Mouse (Mus musculus): ENCODE data around the gene Ablim1. TPM values are rescaled to one million over a fixed set of nuclear protein-coding genes. Genes with fewer than 3 reads are reported as not detected.

The Ablim1 gene
- polyA plus RNA-seq, 1 experiment from 2014 or later = 29.2 TPM

GRCm38 (mm10) chr19:57157731-57158343 is 156.9 kb downstream of the Ablim1 start:
- Histone ChIP-seq H3K4me2 (ENCODE audit: low read depth, low read length) (no peak overlapping the region), H3K4me1 (ENCODE audit: control insufficient read depth, insufficient read depth, low read length) (no peaks in the 10 kb centered on the region), H3K9ac (ENCODE audit: low read depth, low read length) (no peak overlapping the region), H3K4me3 (ENCODE audit: low read length) (no peak overlapping the region), H3K27ac (ENCODE audit: low read length) (no peak overlapping the region), H3K27me3 (replicated peaks; ENCODE audit: control insufficient read depth, insufficient read depth, low read length) (no peaks in the 10 kb centered on the region), H3K36me3 (ENCODE audit: control insufficient read depth, insufficient read depth, low read length) (no peaks in the 10 kb centered on the region), H3K9me3 (ENCODE audit: control insufficient read depth, low read length) (no peaks in the 10 kb centered on the region)
- WGBS = 71% methylated on average over 20 of the region's 20 CpGs
- no peak for ATAC-seq

GRCm38 (mm10) chr19:57155121-57155884 is 159.4 kb downstream of the Ablim1 start:
- Histone ChIP-seq H3K27ac (ENCODE audit: low read length) (no peak overlapping the region), H3K4me2 (ENCODE audit: low read depth, low read length) (no peak overlapping the region), H3K4me1 (ENCODE audit: control insufficient read depth, insufficient read depth, low read length) (no peaks in the 10 kb centered on the region), H3K36me3 (ENCODE audit: control insufficient read depth, insufficient read depth, low read length) (no peaks in the 10 kb centered on the region), H3K9me3 (ENCODE audit: control insufficient read depth, low read length) (no peaks in the 10 kb centered on the region), H3K9ac (ENCODE audit: low read depth, low read length) (no peak overlapping the region), H3K4me3 (ENCODE audit: low read length) (no peak overlapping the region), H3K27me3 (replicated peaks; ENCODE audit: control insufficient read depth, insufficient read depth, low read length) (no peaks in the 10 kb centered on the region)
- WGBS = 83% methylated on average over 14 of the region's 14 CpGs
- no peak for ATAC-seq

GRCm38 (mm10) chr19:57152357-57152756 is 162.4 kb downstream of the Ablim1 start:
- Histone ChIP-seq H3K4me2 (ENCODE audit: low read depth, low read length) (no peak overlapping the region), H3K4me3 (ENCODE audit: low read length) (no peak overlapping the region), H3K9me3 (ENCODE audit: control insufficient read depth, low read length) (no peaks in the 10 kb centered on the region), H3K36me3 (ENCODE audit: control insufficient read depth, insufficient read depth, low read length) (no peaks in the 10 kb centered on the region), H3K27me3 (replicated peaks; ENCODE audit: control insufficient read depth, insufficient read depth, low read length) (no peaks in the 10 kb centered on the region), H3K4me1 (ENCODE audit: control insufficient read depth, insufficient read depth, low read length) (peaks cover 4% of the 10 kb centered on the region), H3K9ac (ENCODE audit: low read depth, low read length) (no peak overlapping the region), H3K27ac (ENCODE audit: low read length) (no peak overlapping the region)
- WGBS = 50% methylated on average over 9 of the region's 9 CpGs
- no peak for ATAC-seq

GRCm38 (mm10) chr19:57151504-57151903 is 163.2 kb downstream of the Ablim1 start:
- ATAC-seq = no peak
- Histone ChIP-seq H3K4me1 (ENCODE audit: control insufficient read depth, insufficient read depth, low read length) (peaks cover 8% of the 10 kb centered on the region), H3K4me2 (ENCODE audit: low read depth, low read length) (no peak overlapping the region), H3K36me3 (ENCODE audit: control insufficient read depth, insufficient read depth, low read length) (no peaks in the 10 kb centered on the region), H3K27ac (ENCODE audit: low read length) (no peak overlapping the region), H3K4me3 (ENCODE audit: low read length) (no peak overlapping the region), H3K9ac (ENCODE audit: low read depth, low read length) (no peak overlapping the region), H3K9me3 (ENCODE audit: control insufficient read depth, low read length) (no peaks in the 10 kb centered on the region), H3K27me3 (replicated peaks; ENCODE audit: control insufficient read depth, insufficient read depth, low read length) (no peaks in the 10 kb centered on the region)
- 85% methylated on average over 9 of the region's 9 CpGs for WGBS

- Histone ChIP-seq H3K9ac (ENCODE audit: low read depth, low read length) (no peak overlapping the region), H3K9me3 (ENCODE audit: control insufficient read depth, low read length) (no peaks in the 10 kb centered on the region), H3K4me2 (ENCODE audit: low read depth, low read length) (no peak overlapping the region), H3K4me1 (ENCODE audit: control insufficient read depth, insufficient read depth, low read length) (peaks cover 8% of the 10 kb centered on the region), H3K27ac (ENCODE audit: low read length) (no peak overlapping the region), H3K36me3 (ENCODE audit: control insufficient read depth, insufficient read depth, low read length) (no peaks in the 10 kb centered on the region), H3K27me3 (replicated peaks; ENCODE audit: control insufficient read depth, insufficient read depth, low read length) (no peaks in the 10 kb centered on the region), H3K4me3 (ENCODE audit: low read length) (no peak overlapping the region)
- WGBS = 45% methylated on average over 1 of the region's 1 CpGs
- ATAC-seq = no peak
These were observed 164.4 kb downstream of the Ablim1 start for GRCm38 (mm10) chr19:57150275-57150674.

GRCm38 (mm10) chr19:57147746-57148145 is 167.0 kb downstream of the Ablim1 start:
- Histone ChIP-seq H3K27me3 (replicated peaks; ENCODE audit: control insufficient read depth, insufficient read depth, low read length) (no peaks in the 10 kb centered on the region), H3K4me1 (ENCODE audit: control insufficient read depth, insufficient read depth, low read length) (peaks cover 8% of the 10 kb centered on the region), H3K4me3 (ENCODE audit: low read length) (no peak overlapping the region), H3K27ac (ENCODE audit: low read length) (0 out of 2 replicates have a peak overlapping the region, but pooled peaks have one; percentile 8), H3K9me3 (ENCODE audit: control insufficient read depth, low read length) (no peaks in the 10 kb centered on the region), H3K36me3 (ENCODE audit: control insufficient read depth, insufficient read depth, low read length) (no peaks in the 10 kb centered on the region), H3K9ac (ENCODE audit: low read depth, low read length) (no peak overlapping the region), H3K4me2 (ENCODE audit: low read depth, low read length) (no peak overlapping the region)
- ATAC-seq = no peak
- 26% methylated on average over 6 of the region's 6 CpGs for WGBS

GRCm38 (mm10) chr19:57146936-57147335 is 167.8 kb downstream of the Ablim1 start:
- peaks cover 8% of the 10 kb centered on the region for H3K4me1 ChIP-seq (ENCODE audit: control insufficient read depth, insufficient read depth, low read length)
- H3K9ac ChIP-seq (ENCODE audit: low read depth, low read length) = no peak overlapping the region
- 60% methylated on average over 6 of the region's 6 CpGs for WGBS
- no peaks in the 10 kb centered on the region for H3K27me3 ChIP-seq (replicated peaks; ENCODE audit: control insufficient read depth, insufficient read depth, low read length)
- no peaks in the 10 kb centered on the region for H3K9me3 ChIP-seq (ENCODE audit: control insufficient read depth, low read length)
- no peaks in the 10 kb centered on the region for H3K36me3 ChIP-seq (ENCODE audit: control insufficient read depth, insufficient read depth, low read length)
- no peak for ATAC-seq
- H3K4me2 ChIP-seq (ENCODE audit: low read depth, low read length) = no peak overlapping the region
- H3K4me3 ChIP-seq (ENCODE audit: low read length) = no peak overlapping the region
- H3K27ac ChIP-seq (ENCODE audit: low read length) = no peak overlapping the region

GRCm38 (mm10) chr19:57143646-57144045 is 171.1 kb downstream of the Ablim1 start:
- H3K4me2 ChIP-seq (ENCODE audit: low read depth, low read length) = no peak overlapping the region
- no peaks in the 10 kb centered on the region for H3K36me3 ChIP-seq (ENCODE audit: control insufficient read depth, insufficient read depth, low read length)
- H3K27me3 ChIP-seq (replicated peaks; ENCODE audit: control insufficient read depth, insufficient read depth, low read length) = no peaks in the 10 kb centered on the region
- H3K9me3 ChIP-seq (ENCODE audit: control insufficient read depth, low read length) = no peaks in the 10 kb centered on the region
- 76% methylated on average over 3 of the region's 3 CpGs for WGBS
- no peak overlapping the region for H3K27ac ChIP-seq (ENCODE audit: low read length)
- no peak for ATAC-seq
- H3K4me3 ChIP-seq (ENCODE audit: low read length) = no peak overlapping the region
- no peak overlapping the region for H3K9ac ChIP-seq (ENCODE audit: low read depth, low read length)
- H3K4me1 ChIP-seq (ENCODE audit: control insufficient read depth, insufficient read depth, low read length) = peaks cover 8% of the 10 kb centered on the region

- peaks cover under 1% of the 10 kb centered on the region; the same call in 1 of the 2 replicates for H3K4me1 ChIP-seq (ENCODE audit: control insufficient read depth, insufficient read depth, low read length)
- no peak overlapping the region for H3K27ac ChIP-seq (ENCODE audit: low read length)
- H3K9ac ChIP-seq (ENCODE audit: low read depth, low read length) = no peak overlapping the region
- no peaks in the 10 kb centered on the region for H3K36me3 ChIP-seq (ENCODE audit: control insufficient read depth, insufficient read depth, low read length)
- no peak overlapping the region for H3K4me3 ChIP-seq (ENCODE audit: low read length)
- WGBS = 73% methylated on average over 10 of the region's 10 CpGs
- no peak for ATAC-seq
- H3K9me3 ChIP-seq (ENCODE audit: control insufficient read depth, low read length) = no peaks in the 10 kb centered on the region
- H3K4me2 ChIP-seq (ENCODE audit: low read depth, low read length) = no peak overlapping the region
- H3K27me3 ChIP-seq (replicated peaks; ENCODE audit: control insufficient read depth, insufficient read depth, low read length) = no peaks in the 10 kb centered on the region
These were observed 172.8 kb downstream of the Ablim1 start for GRCm38 (mm10) chr19:57141756-57142461.

Measured in intestine, embryonic 16.5 days (tissue).